Mouse (Mus musculus): ENCODE measurements around the gene Syn3. TPM values are rescaled to one million over a fixed set of nuclear protein-coding genes. Genes with fewer than 3 reads are reported as not detected.

The Syn3 gene
- total RNA-seq, 2 experiments from 2014 or later, result not detected

- ATAC-seq (ENCODE audit: poor library complexity, severe bottlenecking), result no peak
Observed at GRCm38 (mm10) chr10:86375903-86376302, 122.8 kb downstream of the Syn3 start.

- no peak for ATAC-seq (ENCODE audit: poor library complexity, severe bottlenecking)
Observed at GRCm38 (mm10) chr10:86374061-86374460, 124.6 kb downstream of the Syn3 start.

- no peak for ATAC-seq (ENCODE audit: poor library complexity, severe bottlenecking)
Observed at GRCm38 (mm10) chr10:86371561-86371960, 127.1 kb downstream of the Syn3 start.

GRCm38 (mm10) chr10:86369346-86369745, 129.3 kb downstream of the Syn3 start:
- ATAC-seq (ENCODE audit: poor library complexity, severe bottlenecking), result no peak

GRCm38 (mm10) chr10:86368811-86369210, 129.9 kb downstream of the Syn3 start:
- ATAC-seq (ENCODE audit: poor library complexity, severe bottlenecking), result no peak

- no peak for ATAC-seq (ENCODE audit: poor library complexity, severe bottlenecking)
Observed at GRCm38 (mm10) chr10:86367346-86367745, 131.3 kb downstream of the Syn3 start.

GRCm38 (mm10) chr10:86365632-86366092, 133.0 kb downstream of the Syn3 start:
- ATAC-seq (ENCODE audit: poor library complexity, severe bottlenecking), result no peak

- no peak for ATAC-seq (ENCODE audit: poor library complexity, severe bottlenecking)
Observed at GRCm38 (mm10) chr10:86363669-86364309, 134.9 kb downstream of the Syn3 start.

- ATAC-seq (ENCODE audit: poor library complexity, severe bottlenecking), result no peak
Observed at GRCm38 (mm10) chr10:86359699-86360098, 139.0 kb downstream of the Syn3 start.

- ATAC-seq (ENCODE audit: poor library complexity, severe bottlenecking), result no peak
Observed at GRCm38 (mm10) chr10:86359208-86359607, 139.5 kb downstream of the Syn3 start.

- no peak for ATAC-seq (ENCODE audit: poor library complexity, severe bottlenecking)
Observed at GRCm38 (mm10) chr10:86358307-86358975, 140.3 kb downstream of the Syn3 start.

- ATAC-seq (ENCODE audit: poor library complexity, severe bottlenecking), result peak; percentile 63
Observed at GRCm38 (mm10) chr10:86356819-86357563, 141.7 kb downstream of the Syn3 start.

GRCm38 (mm10) chr10:86352521-86352920, 146.2 kb downstream of the Syn3 start:
- no peak for ATAC-seq (ENCODE audit: poor library complexity, severe bottlenecking)

- ATAC-seq (ENCODE audit: poor library complexity, severe bottlenecking), result no peak
Observed at GRCm38 (mm10) chr10:86351287-86351686, 147.4 kb downstream of the Syn3 start.

- no peak for ATAC-seq (ENCODE audit: poor library complexity, severe bottlenecking)
Observed at GRCm38 (mm10) chr10:86346235-86346840, 152.4 kb downstream of the Syn3 start.

GRCm38 (mm10) chr10:86345645-86346044, 153.1 kb downstream of the Syn3 start:
- no peak for ATAC-seq (ENCODE audit: poor library complexity, severe bottlenecking)

- ATAC-seq (ENCODE audit: poor library complexity, severe bottlenecking), result no peak
Observed at GRCm38 (mm10) chr10:86344654-86345053, 154.0 kb downstream of the Syn3 start.

- ATAC-seq (ENCODE audit: poor library complexity, severe bottlenecking), result no peak
Observed at GRCm38 (mm10) chr10:86343931-86344330, 154.8 kb downstream of the Syn3 start.

- no peak for ATAC-seq (ENCODE audit: poor library complexity, severe bottlenecking)
Observed at GRCm38 (mm10) chr10:86343362-86343761, 155.3 kb downstream of the Syn3 start.

- no peak for ATAC-seq (ENCODE audit: poor library complexity, severe bottlenecking)
Observed at GRCm38 (mm10) chr10:86342713-86343112, 156.0 kb downstream of the Syn3 start.

GRCm38 (mm10) chr10:86342151-86342550, 156.5 kb downstream of the Syn3 start:
- ATAC-seq (ENCODE audit: poor library complexity, severe bottlenecking), result no peak
